Mouse (Mus musculus) embryo, embryonic 10.5 days (tissue): ENCODE measurements around the gene Hhipl1.

ENCODE experiments used
- DNase-seq: peaks from one replicate; pipeline ENCODE4 v3.0.0-alpha.2; 2015; ENCODE audit warnings: low spot score

Hhipl1 gene

DNA sequence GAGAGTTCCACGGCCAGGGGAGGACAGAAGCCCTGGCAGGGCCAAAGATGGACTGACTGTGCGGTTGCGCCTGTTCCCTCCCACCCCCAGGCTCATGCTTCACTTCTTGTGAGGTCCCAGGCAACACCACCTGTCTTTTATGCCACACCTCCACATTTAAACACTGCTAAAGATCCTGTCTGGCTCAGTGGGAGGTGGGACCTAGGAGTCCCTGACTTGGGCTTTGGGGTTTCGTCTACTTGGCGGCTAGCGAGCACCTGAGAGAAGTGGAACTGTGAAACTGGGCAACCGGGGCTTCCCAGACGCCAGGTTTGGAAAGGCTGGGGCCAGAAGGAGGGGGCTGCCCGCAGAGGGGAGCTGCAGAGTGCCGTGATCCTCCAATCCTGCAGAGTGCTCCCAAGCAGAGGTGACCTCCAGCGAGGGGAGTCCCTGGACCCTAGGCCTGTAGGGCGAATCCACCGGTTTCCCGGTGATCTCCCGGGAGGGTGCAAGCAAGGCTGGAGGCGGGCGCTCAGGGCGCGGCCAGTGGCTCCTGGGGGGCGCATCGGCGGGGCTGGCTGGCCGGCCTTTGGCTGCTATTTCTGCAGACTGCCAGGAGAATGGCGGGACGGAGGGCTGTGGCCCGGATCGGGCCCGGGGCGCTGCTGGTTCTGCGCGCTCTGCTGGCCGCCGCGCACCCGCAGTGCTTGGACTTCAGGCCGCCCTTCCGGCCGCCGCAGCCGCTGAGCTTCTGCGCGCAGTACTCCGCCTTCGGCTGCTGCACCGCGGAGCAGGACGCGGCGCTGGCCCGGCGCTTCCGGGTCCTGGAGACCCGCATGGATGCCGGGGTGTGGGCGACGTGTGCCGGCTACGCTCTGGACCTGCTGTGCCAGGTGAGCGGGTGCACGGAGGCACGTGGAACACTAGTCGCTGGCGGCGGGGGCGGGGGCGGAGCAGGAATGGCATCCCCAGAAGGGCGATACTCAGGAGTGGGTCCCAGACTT lies at the start of gene Hhipl1:
Gene Hhipl1, plus strand, starts transcription at position 459 of the 983 bp plus-strand sequence.
- peak; percentile 62 for DNase-seq

DNA sequence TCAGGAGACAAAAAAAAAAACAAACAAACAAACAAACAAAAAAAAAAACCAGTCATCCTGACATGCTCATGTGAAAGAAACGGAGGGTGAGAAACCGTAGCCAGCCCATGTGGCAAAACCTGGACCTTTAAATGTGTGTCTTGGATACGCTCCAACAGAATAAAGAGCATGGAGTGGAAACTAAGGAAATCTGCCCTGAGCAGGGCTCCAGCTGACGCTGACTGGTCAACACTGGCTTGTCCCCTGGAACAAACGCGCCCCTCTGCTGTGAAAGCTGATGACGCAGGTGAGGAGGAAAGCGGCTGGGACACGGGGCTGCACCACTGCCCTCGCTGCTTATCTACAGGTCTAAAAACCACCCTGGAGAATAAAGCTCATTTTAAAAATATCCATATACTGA lies 49.3 kb upstream of the Hhipl1 start:
- no peak for DNase-seq

DNA sequence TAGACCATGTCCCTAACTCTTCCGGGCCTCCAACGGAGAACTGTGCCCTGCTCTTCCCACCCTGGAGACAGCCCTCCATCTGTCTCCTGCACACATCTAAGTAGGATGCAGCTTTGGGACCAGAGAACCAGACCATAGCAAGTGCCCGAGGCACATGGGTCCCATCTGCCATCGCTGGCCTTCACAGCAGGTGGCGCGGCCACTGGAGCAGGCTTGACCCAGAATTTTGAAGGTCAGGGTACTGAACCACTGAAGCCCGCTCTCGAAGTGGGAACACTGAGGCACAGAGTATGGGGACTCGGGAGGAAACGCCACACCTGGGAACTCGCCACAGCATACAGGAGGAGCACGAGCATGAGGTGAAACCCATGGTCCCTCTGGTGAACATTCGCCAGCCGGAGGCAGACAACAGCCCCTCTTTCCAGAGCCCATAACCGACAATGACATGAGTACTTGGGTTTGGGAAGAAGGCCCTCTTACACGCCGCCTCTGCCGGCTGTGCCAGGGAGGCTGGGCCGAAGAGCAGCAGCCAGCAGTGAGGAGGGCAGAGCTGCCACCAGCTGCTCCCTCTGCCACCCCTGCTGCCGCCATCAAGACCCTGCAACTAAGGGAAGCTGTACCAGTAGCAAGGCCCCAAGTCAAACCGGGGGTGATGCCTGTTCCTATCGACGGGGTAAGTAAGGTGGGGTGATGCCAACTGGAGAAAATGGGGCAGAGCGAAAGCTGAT lies 46.6 kb upstream of the Hhipl1 start:
- no peak for DNase-seq

DNA sequence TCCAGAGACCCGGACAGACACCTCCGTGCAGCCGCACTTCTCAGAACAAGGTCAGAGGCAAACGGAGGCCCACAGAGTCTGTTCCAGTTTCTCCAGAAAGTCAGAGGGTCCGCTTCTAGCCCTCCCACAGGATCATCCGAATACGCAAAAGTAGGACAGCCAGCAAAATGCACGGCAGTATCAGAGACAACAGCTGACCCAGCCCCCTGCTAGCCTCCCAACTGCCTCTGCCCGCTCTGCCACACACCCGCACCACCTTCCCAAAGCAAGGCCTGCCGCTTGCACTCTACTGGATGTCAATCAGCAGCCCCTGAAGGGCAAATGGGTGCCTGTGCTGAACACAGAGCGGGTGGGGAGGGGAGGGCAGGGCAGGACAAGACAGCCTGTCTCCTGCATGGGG lies 45.1 kb upstream of the Hhipl1 start:
- no peak for DNase-seq

DNA sequence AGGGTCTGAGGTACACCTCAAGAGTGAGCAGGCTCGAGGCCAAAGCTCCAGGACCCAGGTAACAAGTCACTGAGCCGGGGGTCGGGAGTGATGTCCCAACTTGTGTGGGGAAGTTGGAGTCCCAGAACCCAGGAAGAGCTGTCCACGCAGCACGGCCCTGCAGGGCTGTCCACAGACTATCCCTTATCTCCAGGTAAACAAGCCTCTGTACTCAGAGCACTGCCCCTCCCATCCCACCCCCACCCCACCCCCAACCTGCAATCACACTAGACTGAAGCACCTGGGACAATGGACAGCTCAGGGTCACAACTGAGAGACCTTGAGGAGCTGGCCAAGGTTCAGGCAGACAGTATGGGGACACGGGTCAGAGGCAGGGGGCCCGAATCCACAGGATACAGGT lies 41.2 kb upstream of the Hhipl1 start:
- DNase-seq: no peak

DNA sequence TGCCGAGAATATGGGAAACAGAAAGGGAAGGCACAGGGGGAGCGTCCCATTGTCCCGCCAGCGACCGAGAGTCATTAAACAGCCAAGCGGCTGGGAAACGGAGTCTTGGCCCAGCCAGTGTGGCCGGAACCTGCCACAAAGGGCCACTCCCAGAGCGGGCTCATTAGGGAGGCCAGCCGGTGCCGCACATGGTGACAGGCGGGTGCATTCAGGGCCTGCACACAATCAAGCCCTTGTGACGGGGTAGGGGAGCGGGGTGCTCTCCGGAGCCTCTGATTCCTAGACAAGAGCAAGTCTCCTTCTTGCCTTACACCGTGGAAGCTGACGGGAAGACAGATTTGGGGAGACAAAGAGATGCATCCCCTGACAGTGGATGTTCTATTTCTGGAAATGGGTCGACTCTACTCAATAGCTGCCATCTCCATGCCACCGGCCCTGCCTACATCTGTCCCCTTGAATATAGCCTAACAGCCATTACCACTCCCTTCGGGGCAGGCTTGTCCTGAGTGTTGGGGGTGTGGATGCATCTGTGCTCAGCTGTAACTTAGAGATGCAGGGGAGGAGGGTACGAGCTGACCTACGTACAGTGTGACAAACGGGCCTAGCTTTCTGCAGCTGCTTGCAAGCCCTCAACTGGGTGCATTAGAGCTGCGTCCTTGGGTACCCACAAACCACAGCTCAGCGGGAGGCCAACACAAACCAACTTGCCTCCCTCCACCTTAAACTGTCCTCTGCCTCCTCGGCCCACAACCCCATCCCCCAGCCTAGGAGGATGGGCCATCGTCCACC lies 40.0 kb upstream of the Hhipl1 start:
- peak; percentile 78 for DNase-seq

DNA sequence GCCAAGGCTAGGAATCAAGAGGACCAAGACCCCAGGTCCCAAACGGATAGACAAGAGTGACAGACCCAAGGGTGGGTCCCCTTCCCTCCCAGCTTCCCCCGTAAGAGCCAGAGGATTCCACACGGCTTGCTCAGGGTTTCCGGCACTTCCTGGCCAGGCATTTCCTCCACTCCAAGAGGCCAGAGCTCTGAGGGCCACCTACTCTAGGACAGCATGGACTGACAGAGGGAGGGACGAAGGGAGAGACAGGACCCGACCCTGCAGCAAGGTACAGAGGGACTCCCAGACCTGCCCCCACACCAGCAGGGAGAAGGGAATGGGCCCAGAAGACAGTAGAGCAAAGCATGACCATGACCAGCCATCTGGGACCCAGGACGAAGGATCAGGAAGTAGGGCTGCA lies 38.4 kb upstream of the Hhipl1 start:
- no peak for DNase-seq

DNA sequence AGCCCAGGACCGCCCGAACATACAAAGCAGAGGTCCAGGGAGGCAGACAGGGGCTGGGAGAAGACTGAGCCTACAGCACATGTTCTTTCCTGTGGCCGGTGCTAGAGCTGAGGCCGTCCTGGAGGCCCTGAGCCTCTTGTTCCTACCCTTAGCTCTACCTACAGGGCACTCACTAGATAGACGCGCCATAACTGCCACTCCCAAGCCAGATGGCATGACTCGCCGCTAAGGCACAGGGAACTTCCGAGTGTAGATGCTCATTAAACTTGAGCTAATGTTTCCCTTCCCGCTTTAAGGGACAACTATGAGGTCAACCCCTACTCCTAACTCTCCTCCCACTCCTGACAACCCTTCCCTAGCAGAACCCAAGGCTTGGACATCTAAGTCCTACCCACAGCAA lies 37.1 kb upstream of the Hhipl1 start:
- DNase-seq: no peak

DNA sequence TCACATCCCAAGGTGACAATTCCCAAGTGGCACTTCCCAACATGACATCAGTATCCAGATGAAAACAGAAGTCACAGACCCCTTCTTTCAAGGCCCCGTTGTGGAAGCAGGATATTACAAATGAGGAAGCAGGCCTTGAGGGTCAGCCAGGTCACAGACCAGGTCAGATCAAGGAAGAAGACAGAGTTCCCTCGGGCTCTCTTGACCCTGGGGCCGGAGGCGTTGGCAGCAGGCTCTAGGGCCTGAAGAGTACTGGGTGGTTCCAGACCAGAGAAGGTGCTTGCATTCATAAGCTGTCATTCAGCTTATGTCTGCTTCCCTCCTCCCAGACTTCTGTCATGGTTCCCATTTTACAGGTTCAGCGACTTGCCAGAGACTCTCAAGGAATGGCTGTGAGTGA lies 36.4 kb upstream of the Hhipl1 start:
- DNase-seq: no peak

DNA sequence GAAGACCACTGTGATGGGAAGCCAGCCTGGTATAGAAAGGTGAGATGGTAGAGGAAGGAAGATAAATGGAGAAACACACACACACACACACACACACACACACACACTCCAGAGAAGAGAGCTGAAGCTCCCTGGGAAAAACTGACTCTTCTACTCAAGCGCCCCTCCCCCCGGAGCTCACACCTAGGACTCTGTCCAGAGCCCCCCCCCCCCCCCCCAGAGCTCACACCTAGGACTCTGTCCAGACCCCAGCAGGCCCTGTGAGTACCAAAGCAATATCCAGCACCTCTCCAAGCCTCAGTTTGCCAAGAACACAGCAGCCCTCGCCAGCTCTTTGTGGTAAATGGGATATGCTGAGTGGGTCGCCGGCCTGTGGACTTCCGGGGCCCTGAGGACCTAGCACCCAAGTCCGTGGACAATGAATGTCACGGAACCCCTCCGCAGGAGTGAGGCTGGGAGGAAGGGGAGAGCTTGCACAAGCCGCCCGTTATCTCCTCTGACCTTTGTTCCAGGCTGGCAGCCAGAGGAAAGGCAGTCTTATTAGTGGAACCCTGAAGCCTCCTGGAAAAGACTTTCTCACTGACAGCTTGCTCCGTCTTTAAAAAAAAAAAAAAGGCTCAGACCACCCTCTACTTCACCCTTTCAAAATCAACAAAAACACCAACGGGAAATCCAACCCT lies 35.7 kb upstream of the Hhipl1 start:
- DNase-seq: no peak

DNA sequence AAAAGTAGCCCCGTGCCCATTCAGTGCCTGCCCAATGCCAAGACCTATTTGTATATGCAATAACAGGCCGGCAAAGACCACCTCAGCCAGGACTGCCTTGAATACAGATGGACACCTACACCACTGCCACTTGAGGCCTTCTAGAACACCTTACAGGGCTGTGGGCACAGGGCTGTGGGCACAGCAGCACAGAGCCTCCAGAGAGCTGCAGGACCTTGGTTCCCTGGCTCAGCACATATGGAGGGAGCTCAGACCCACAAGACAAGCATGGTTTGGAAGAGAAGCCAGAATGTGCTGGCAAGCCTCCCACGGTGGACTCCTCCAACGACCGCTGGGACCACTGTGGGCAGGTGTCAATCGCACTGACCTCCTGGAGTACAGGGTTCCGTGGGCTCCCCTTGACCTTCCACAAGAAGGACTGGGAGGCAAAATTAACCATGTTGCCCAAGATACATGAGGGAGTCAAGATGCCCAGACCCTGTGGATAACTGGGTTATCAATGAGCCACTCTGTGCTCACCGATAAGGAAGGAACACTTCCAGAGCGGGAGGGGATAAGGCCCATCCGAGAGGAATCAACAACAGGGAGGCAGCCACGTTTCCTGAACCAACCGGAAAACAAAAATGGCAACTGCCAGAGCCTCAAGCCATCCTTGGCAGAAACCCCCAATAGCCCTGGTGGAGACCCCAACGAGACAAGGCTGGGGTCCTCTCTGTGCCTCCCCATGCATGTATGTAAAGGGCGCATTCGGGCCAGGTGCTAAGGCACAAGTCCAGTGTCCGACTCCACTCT lies 34.5 kb upstream of the Hhipl1 start:
- DNase-seq: no peak

DNA sequence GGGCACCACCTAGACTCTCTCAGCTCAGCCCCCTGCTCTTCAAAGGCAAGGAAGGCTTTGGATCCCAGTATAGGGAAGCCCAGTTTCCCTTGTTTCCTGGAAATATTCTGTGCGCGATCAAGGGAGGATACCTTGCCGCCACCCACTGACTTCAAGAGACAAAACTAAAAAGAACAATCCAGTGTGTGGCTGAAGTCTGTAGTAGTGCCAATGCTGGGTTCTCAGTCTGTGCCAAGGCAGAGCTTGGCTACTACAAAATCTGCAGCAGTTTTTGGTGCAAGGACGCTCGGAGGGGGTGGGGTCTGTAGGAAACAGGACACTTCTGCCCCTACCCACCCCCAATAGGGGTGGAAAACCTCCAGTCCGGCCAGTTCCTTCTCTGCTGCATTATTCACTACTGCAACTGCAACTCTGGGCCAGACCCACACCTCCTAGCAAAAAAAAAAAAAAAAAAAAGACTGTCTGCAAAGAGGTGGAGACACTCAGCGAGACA lies 33.9 kb upstream of the Hhipl1 start:
- DNase-seq: no peak

DNA sequence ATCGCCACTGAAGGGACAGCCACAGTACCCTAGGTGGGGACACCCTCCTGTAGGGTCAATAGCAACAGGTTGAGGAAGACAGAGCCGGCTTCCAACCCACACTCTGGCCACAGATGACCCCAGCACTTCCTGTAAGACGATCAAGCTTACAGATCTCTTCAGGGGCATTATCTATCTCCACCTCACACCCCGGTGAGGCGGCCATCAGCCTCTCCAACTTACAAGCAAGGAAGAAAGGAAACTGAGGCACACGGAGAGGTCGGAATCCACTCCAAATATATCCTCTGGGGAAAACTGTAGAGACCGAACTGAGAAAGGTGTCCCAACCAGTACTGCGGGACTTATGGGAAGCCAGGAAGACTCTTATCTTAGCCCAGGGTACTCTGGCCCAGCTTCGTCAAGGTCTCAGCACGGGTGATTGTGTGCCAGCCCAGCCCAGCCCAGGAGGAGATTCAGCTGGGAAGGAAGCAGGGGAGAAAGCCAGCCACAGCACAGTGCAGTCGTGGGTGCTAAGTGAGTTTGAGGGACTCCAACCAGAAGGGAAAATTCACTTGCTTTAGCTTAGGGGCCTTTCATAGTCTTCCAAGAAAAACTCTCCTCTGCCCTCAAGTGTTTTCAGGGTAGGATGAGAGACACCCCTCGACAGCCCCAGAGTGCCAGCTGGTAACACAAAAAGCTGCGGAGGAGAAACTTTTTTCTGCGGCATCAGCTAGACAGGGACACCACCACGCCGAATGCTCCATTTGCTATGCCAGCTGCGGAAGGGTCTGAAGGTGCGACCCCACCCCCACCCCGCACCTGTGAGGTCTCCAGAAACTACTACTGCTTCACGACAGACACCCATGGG lies 32.4 kb upstream of the Hhipl1 start:
- DNase-seq: no peak

DNA sequence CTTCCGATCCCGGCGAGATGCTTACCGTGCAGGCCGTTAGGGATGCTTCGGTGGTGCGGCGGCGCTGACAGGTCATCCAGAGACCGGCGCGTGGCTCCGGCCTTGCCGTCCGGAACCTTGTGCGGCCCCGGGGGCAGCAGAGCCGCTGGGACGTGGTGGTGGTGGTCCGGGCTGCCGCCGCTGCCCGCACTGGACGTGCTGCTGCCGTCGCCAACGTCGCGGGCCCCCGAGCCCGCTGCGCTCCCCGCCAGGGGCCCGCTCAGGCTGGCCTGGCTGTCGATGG lies 31.8 kb upstream of the Hhipl1 start:
- DNase-seq: no peak

DNA sequence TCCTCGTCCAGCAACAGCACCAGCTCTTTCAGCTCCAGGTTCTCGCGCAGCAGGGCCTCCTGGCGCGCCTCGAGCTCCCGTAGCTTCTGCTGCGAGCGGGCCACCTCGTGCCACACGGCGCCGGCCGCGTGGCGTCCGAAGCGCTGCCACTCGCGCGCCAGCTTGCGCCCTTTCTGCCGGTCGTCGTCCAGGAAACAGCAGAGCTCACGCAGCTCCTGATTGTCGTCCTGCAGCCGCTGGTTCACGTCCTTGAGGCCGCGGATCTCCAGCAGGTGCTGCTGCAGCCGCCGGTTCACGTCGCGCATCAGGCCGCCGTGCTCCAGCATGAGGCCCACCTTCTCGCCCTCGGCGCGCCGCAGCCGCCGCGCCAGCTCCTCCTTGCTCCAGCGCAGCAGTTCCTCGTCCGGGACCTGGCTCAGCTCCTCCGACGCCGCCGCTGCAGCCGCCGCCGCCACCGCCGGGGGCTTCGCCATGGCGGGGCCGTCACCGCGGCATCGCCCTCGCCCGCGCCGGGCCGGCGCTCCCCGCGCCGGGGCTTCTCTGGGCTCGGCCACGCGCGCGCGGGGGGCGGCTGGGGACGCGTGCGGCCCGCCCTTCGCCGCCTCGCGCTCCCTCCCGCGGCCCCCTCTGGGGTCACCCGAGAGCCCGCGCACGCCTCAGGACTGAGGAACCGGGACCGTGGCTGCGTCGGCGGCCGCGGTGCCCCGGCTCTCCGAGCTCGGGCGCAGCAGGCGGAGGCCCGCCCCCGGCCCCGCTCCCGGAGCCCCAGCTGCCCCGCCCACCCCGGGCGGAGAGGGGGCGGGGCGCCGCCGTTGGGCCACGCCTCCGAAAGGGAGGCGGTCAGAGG lies 31.2 kb upstream of the Hhipl1 start, which contains the start of gene Ccdc85c:
Gene Ccdc85c, minus strand, starts transcription at position 765 of the 847 bp plus-strand sequence.
- DNase-seq: peak; percentile 54

DNA sequence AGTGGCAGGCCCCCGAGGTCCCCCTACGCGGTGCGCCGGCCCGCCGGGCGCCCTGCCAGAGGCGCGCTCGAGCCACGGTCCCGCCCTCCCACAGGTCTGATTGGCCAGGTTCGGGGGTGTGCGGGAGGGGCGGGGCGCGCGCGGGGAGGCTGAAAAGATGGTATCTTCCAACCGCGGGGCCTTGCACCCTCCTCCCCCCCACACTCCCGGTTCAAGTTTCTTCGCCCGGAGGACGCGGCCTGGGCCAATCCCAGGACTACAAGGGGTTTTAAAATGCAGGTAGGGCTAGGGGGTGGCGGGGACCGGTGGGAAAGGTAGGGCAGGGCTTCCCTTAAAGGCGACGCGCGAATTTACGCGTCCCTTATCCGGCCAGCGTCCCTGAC lies 30.6 kb upstream of the Hhipl1 start:
- DNase-seq: peak; percentile 97

DNA sequence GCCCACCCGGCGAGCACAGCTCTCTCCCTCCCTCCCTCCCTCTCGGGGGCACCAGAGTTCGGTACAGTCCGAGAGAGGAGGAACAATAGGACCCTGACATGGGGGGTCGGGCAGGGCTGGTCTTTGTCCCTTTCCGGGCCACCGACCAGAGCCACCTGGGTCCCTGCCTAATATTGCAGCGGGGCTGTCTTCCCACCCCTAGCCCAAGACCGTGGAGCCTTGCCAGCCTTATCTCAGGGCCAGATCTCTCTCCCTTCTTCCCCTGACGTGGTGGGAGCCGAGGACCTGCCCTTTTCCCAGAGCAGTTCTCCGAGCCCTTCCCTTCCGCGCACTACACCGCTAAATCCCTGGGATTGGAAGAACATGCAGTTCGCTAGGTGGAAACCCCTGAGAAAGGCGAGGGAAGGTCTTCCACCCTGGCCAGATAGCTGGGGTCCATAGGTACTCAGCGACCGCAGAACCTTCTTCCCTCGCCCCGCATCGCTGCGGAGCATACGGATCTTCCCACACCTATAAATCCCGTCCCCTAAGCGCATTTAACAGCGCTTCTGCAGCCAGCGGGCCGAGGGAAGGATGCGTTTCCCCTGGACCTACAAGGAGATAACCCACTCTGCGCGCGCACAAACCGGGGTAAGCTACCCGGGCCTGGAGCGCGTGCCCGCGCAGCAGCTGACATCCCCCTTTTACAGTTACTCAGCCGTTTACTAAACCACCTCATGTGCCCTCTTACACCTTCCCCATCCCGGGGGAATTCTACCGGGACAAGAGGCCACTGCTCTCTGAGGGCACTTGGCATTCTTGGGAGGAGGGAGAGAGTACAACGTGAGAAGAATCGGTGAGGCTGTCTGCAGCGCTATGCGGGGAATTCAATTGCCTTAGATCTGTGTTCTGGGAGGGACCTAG lies 29.9 kb upstream of the Hhipl1 start:
- DNase-seq: peak; percentile 69

DNA sequence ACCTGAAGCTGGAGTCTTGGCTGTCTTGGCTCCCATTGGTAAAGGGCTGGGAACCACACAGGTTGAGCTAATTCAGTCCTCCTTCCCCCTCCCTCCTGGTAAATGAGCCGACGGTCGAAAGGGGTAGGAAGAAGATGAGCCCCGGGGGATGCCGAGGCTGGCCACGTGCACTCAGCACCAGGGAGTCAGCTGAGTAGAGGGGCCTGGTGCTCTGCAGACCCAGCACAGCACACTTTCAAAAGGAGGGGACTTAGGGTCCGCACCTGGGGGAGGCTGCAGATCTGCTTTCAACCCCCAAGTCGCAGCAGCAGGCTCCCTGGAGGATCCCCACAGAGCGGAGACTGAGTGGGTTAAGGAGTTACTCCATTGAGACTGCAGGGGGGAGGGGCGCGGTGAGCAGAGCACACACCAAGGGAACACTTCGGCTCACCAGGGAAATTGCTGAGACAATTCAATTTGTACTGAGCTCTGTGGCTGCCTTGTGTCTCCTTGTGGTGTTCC lies 28.7 kb upstream of the Hhipl1 start:
- peak; percentile 67 for DNase-seq
